Comparison of ENCODE assay signal across 9 mouse cellular contexts in genomic region chr17:25835301-25835700, GRCm38 (mm10). TPM values are rescaled to one million over a fixed set of nuclear protein-coding genes. Genes with fewer than 3 reads are reported as not detected.
DNase-seq lines count a peak whose midpoint lies in the region; ATAC-seq and TF ChIP-seq lines count a peak whose summit lies in the region.
"Had no signal": no experiment of that assay in that cellular context is flagged by ENCODE, and none has a peak within 500 bp of the region (broad histone marks: within the 10 kb centered on the region; RNA-seq: fewer than 3 reads in every experiment).

No protein-coding gene starts in this region.

- H3K27ac ChIP-seq in heart, embryonic 11.5 days (ENCODE audit: low read depth, low read length): no peak overlapping the region
- H3K27ac ChIP-seq in heart, adult 2 months: no peak overlapping the region
- H3K27ac ChIP-seq in embryonic fibroblast, embryonic 13.5 days (ENCODE audit: insufficient read depth, low read length): no peak overlapping the region
- H3K27ac ChIP-seq in liver, embryonic 15.5 days (replicated peaks): no peak overlapping the region

- peak overlapping the region; percentile 98 for H3K4me2 ChIP-seq in heart, embryonic 11.5 days
- H3K4me2 ChIP-seq in liver, embryonic 15.5 days: peak overlapping the region; percentile 92

- H3K9ac ChIP-seq in heart, embryonic 11.5 days (ENCODE audit: low read depth, low read length): no peak overlapping the region
- no peak overlapping the region for H3K9ac ChIP-seq in heart, adult 2 months (ENCODE audit: low read depth, low read length)
- no peak overlapping the region for H3K9ac ChIP-seq in liver, embryonic 15.5 days

- no peak for TF ChIP-seq CTCF in heart, adult 2 months (IDR thresholded peaks at IDR 0.05)
- TF ChIP-seq CTCF in E14TG2a.4 (conservative IDR thresholded peaks at IDR 0.05; ENCODE audit: low read length): no peak
- no peak for TF ChIP-seq CTCF in embryonic fibroblast, embryonic 13.5 days (IDR thresholded peaks at IDR 0.05; ENCODE audit: borderline replicate concordance, insufficient read depth, low read length)

- H3K79me2 ChIP-seq in heart, adult 2 months (replicated peaks; ENCODE audit: control insufficient read depth, insufficient read depth, low read length): peaks cover 2% of the 10 kb centered on the region

- TF ChIP-seq POLR2A in heart, adult 2 months (IDR thresholded peaks at IDR 0.05; ENCODE audit: insufficient read depth, low read depth, low read length): no peak
- TF ChIP-seq POLR2A in embryonic fibroblast, embryonic 13.5 days (IDR thresholded peaks at IDR 0.05; ENCODE audit: low read depth, low read length): peak; percentile 8

- WGBS in heart, embryonic 11.5 days (ENCODE audit: insufficient replicate concordance): 92% methylated on average over 7 of the region's 7 CpGs
- 94% methylated on average over 7 of the region's 7 CpGs for WGBS in heart, adult 2 months
- WGBS in liver, embryonic 15.5 days (ENCODE audit: insufficient replicate concordance): 88% methylated on average over 7 of the region's 7 CpGs

- H3K4me3 ChIP-seq in heart, embryonic 11.5 days (ENCODE audit: low read depth, low read length): peak overlapping the region; percentile 88; the same call in 1 of the 2 replicates
- no peak overlapping the region for H3K4me3 ChIP-seq in heart, adult 2 months
- H3K4me3 ChIP-seq in E14TG2a.4 (replicated peaks; ENCODE audit: low read length): peak overlapping the region; percentile 95; the same call in 1 of the 2 replicates
- H3K4me3 ChIP-seq in embryonic fibroblast, embryonic 13.5 days (ENCODE audit: insufficient read depth, low read length): no peak overlapping the region
- no peak overlapping the region; the same call in 1 of the 2 replicates for H3K4me3 ChIP-seq in liver, embryonic 15.5 days (replicated peaks)

- no peak for DNase-seq in heart, adult 2 months
- no peak for DNase-seq in embryo, embryonic 9.5 days (ENCODE audit: extremely low spot score)
- DNase-seq in cerebellum, postnatal 4 days (ENCODE audit: low spot score in 2 of 2): no peak
- DNase-seq in layer of hippocampus, adult 9-11 months: no peak

- no peak for ATAC-seq in heart, embryonic 11.5 days (replicated peaks; ENCODE audit: insufficient number of reproducible peaks, low FRiP score, low TSS enrichment)
- no peak for ATAC-seq in liver, embryonic 15.5 days (ENCODE audit: insufficient read depth)

- no peaks in the 10 kb centered on the region for H3K27me3 ChIP-seq in heart, embryonic 11.5 days (ENCODE audit: control insufficient read depth, insufficient read depth, low read length)
- no peaks in the 10 kb centered on the region for H3K27me3 ChIP-seq in heart, adult 2 months (ENCODE audit: control insufficient read depth, insufficient read depth, low read length)
- peaks cover 11% of the 10 kb centered on the region for H3K27me3 ChIP-seq in E14TG2a.4 (ENCODE audit: insufficient read depth, low read length)
- H3K27me3 ChIP-seq in liver, embryonic 15.5 days: no peaks in the 10 kb centered on the region
- H3K27me3 ChIP-seq: CH12.LX had no signal

- no peaks in the 10 kb centered on the region for H3K9me3 ChIP-seq in heart, embryonic 11.5 days (replicated peaks; ENCODE audit: control insufficient read depth, low read length)
- no peaks in the 10 kb centered on the region for H3K9me3 ChIP-seq in E14TG2a.4 (ENCODE audit: low read length)
- H3K9me3 ChIP-seq in liver, embryonic 15.5 days (replicated peaks): no peaks in the 10 kb centered on the region

- H3K4me1 ChIP-seq in heart, embryonic 11.5 days (ENCODE audit: control insufficient read depth, insufficient read depth, low read length): peaks cover 60% of the 10 kb centered on the region
- peaks cover 26% of the 10 kb centered on the region for H3K4me1 ChIP-seq in heart, adult 2 months (ENCODE audit: control insufficient read depth, insufficient read depth, low read length)
- H3K4me1 ChIP-seq in E14TG2a.4 (replicated peaks; ENCODE audit: low read depth, low read length): peaks cover 70% of the 10 kb centered on the region
- H3K4me1 ChIP-seq in embryonic fibroblast, embryonic 13.5 days (ENCODE audit: control insufficient read depth, insufficient read depth, low read length): peaks cover 14% of the 10 kb centered on the region
- peaks cover 89% of the 10 kb centered on the region for H3K4me1 ChIP-seq in liver, embryonic 15.5 days (replicated peaks)

- peaks cover 28% of the 10 kb centered on the region for H3K36me3 ChIP-seq in heart, embryonic 11.5 days (ENCODE audit: control insufficient read depth, insufficient read depth, low read length)
- no peaks in the 10 kb centered on the region; the same call in 1 of the 2 replicates for H3K36me3 ChIP-seq in heart, adult 2 months (ENCODE audit: control insufficient read depth, insufficient read depth, low read length)
- peaks cover 73% of the 10 kb centered on the region for H3K36me3 ChIP-seq in E14TG2a.4 (ENCODE audit: insufficient read depth, low read length)
- H3K36me3 ChIP-seq in liver, embryonic 15.5 days (replicated peaks): peaks cover 49% of the 10 kb centered on the region

- intact Hi-C loops in heart, adult 2 months (cut with DNase I): no loop called here

- no peak for TF ChIP-seq EP300 in heart, adult 2 months (IDR thresholded peaks at IDR 0.05; ENCODE audit: insufficient read depth, low read depth, low read length)

RNA-seq across cellular contexts. Expression of gene Rhbdl1, which starts 1.8 kb away (rescaled TPM):
- polyA plus RNA-seq in heart, embryonic 11.5 days (2014; fragmentation: Nextera tagmentation; extraction: Ambion mirVana): 1.9 and 2.5 TPM in 2 replicates
- total RNA-seq in heart, adult 2 months (2021): under 1 TPM; 0.55 to 0.82 TPM
- 3.8 and 4.9 TPM in 2 replicates for polyA plus RNA-seq in heart, adult 2 months (2012; rRNA removed)
- polyA plus RNA-seq in embryonic fibroblast, embryonic 13.5 days (2011; ENCODE audit: insufficient read length, low read depth, missing spikeins): 1.8 and 2.1 TPM in 2 replicates
- 0.25 and 0.48 TPM in 2 replicates for polyA plus RNA-seq in liver, embryonic 15.5 days (2015; fragmentation: Nextera tagmentation; extraction: Ambion mirVana)

RNA-seq across cellular contexts. Expression of gene Stub1, which starts 2.1 kb away (rescaled TPM):
- 292 and 322 TPM in 2 replicates for polyA plus RNA-seq in heart, embryonic 11.5 days (2014; fragmentation: Nextera tagmentation; extraction: Ambion mirVana)
- total RNA-seq in heart, adult 2 months (2021): 100 to 1,000 TPM; 105 to 129 TPM
- 147 and 174 TPM in 2 replicates for polyA plus RNA-seq in heart, adult 2 months (2012; rRNA removed)
- polyA plus RNA-seq in embryonic fibroblast, embryonic 13.5 days (2011; ENCODE audit: insufficient read length, low read depth, missing spikeins): 115 and 118 TPM in 2 replicates
- polyA plus RNA-seq in liver, embryonic 15.5 days (2015; fragmentation: Nextera tagmentation; extraction: Ambion mirVana): 114 and 130 TPM in 2 replicates

RNA-seq across cellular contexts. Expression of gene Gm20683, which starts 6.3 kb away (rescaled TPM):
- polyA plus RNA-seq in heart, embryonic 11.5 days (2014; fragmentation: Nextera tagmentation; extraction: Ambion mirVana): 0.70 and 1.1 TPM in 2 replicates
- total RNA-seq in heart, adult 2 months (2021): 1 to 10 TPM; 2.4 to 2.9 TPM
- 13.9 and 21.6 TPM in 2 replicates for polyA plus RNA-seq in heart, adult 2 months (2012; rRNA removed)
- 0.63 TPM in 1 of 2 replicates, not detected in the other for polyA plus RNA-seq in embryonic fibroblast, embryonic 13.5 days (2011; ENCODE audit: insufficient read length, low read depth, missing spikeins)
- 0.46 and 0.52 TPM in 2 replicates for polyA plus RNA-seq in liver, embryonic 15.5 days (2015; fragmentation: Nextera tagmentation; extraction: Ambion mirVana)

RNA-seq across cellular contexts. Expression of gene Jmjd8, which starts 6.6 kb away (rescaled TPM):
- 30.9 and 42.6 TPM in 2 replicates for polyA plus RNA-seq in heart, embryonic 11.5 days (2014; fragmentation: Nextera tagmentation; extraction: Ambion mirVana)
- total RNA-seq in heart, adult 2 months (2021): 10 to 100 TPM; 32.7 to 36.9 TPM
- polyA plus RNA-seq in heart, adult 2 months (2012; rRNA removed): 47.2 and 48.9 TPM in 2 replicates
- 24.4 and 27.9 TPM in 2 replicates for polyA plus RNA-seq in embryonic fibroblast, embryonic 13.5 days (2011; ENCODE audit: insufficient read length, low read depth, missing spikeins)
- polyA plus RNA-seq in liver, embryonic 15.5 days (2015; fragmentation: Nextera tagmentation; extraction: Ambion mirVana): 19.6 and 25.2 TPM in 2 replicates

RNA-seq across cellular contexts. Expression of gene Rhot2, which starts 9.3 kb away (rescaled TPM):
- 9.6 and 11.9 TPM in 2 replicates for polyA plus RNA-seq in heart, embryonic 11.5 days (2014; fragmentation: Nextera tagmentation; extraction: Ambion mirVana)
- 100 to 1,000 TPM; 120 to 139 TPM for total RNA-seq in heart, adult 2 months (2021)
- polyA plus RNA-seq in heart, adult 2 months (2012; rRNA removed): 209 and 257 TPM in 2 replicates
- 21.0 and 29.7 TPM in 2 replicates for polyA plus RNA-seq in embryonic fibroblast, embryonic 13.5 days (2011; ENCODE audit: insufficient read length, low read depth, missing spikeins)
- 10.8 and 12.6 TPM in 2 replicates for polyA plus RNA-seq in liver, embryonic 15.5 days (2015; fragmentation: Nextera tagmentation; extraction: Ambion mirVana)

Comparison
In these comparisons a context has a peak if more than half of its experiments do, and no peak if none do; other contexts are left out.
1. H3K4me3 ChIP-seq: peak in heart, embryonic 11.5 days (single experiment) and E14TG2a.4 (single experiment); none in heart, adult 2 months (single experiment), embryonic fibroblast, embryonic 13.5 days (single experiment) and liver, embryonic 15.5 days (single experiment).